Mouse (Mus musculus) adrenal gland, postnatal 4 days (tissue): ENCODE results near the gene Nhlrc1. TPM values are rescaled to one million over a fixed set of nuclear protein-coding genes. Genes with fewer than 3 reads are reported as not detected.

Source experiments
- DNase-seq, 2 experiments: peaks; one replicate each; pipeline ENCODE4 v3.0.0; 2021 to 2022; ENCODE audit warnings: low spot score in 2 of 2, mixed read lengths in 2 of 2
- total RNA-seq, 2 experiments: library from RNA; stranded (reverse); gene quantifications; 2 replicates each; pipeline ENCODE4 v1.2.3; 2021

Nhlrc1 gene
- total RNA-seq, 2 experiments from 2014 or later: 5.1 to 6.1 TPM

GRCm38 (mm10) chr13:47015195-47015501 is 498 bp upstream of the Nhlrc1 start:
- no peak for DNase-seq

GRCm38 (mm10) chr13:47013740-47014139 is 910 bp downstream of the Nhlrc1 start:
- DNase-seq: no peak

DNA sequence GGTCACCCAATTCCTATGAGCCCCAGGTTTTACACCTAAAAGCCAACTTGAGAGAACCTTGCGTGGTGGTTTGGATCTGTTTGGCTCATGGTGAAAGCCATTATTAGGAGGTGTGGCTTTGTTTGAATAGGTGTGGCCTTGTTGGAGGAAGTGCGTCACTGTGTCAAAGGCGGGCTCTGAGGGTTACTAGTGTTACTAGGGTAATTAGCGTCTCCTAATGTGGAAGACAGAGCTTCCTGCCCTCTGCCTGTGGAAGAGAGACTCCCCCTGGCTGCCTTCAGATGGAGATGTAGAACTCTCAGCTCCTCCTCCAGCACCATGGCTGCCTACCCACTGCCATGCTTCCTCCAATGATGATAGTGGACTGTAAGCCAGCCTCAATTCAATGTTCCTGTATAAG is 13.1 kb downstream of the Nhlrc1 start:
- no peak for DNase-seq

GRCm38 (mm10) chr13:46999498-46999897 is 15.2 kb downstream of the Nhlrc1 start:
- DNase-seq: no peak

DNA sequence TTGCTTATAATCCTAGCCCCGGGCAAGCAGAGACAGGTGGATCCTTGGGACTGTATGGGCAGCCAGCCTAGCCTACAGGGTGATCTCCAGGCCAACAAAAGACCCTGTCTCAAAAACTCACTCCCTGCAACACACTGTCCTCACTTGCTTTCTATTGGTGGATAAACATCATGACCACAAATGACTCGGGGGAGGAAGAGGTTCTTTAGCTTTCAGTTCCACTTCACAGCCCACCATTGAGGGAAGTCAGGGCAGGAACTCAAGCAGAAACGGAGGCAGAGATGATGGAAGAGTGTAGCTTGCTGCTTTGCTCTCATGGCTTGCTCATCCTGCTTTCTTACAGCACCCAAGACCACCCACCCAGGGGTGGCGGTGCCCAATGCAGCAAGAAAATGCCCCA is 17.3 kb downstream of the Nhlrc1 start:
- DNase-seq: no peak

DNA sequence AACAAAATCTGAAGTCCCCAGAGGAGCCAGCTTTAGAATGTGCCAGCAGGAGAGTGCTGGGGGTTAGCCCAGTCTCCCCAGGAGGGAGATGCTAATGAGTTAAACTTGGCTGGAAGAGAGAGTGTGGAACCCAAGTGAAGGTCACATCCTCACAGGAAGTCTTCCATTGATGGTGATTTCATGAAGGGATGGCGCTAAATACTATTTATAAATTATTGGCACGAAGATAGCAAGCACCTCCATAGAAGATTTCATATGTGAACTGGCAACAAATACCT is 21.4 kb downstream of the Nhlrc1 start:
- no peak for DNase-seq

GRCm38 (mm10) chr13:46992516-46993273 is 22.0 kb downstream of the Nhlrc1 start:
- no peak for DNase-seq

GRCm38 (mm10) chr13:46990376-46991011 is 24.2 kb downstream of the Nhlrc1 start:
- no peak for DNase-seq

DNA sequence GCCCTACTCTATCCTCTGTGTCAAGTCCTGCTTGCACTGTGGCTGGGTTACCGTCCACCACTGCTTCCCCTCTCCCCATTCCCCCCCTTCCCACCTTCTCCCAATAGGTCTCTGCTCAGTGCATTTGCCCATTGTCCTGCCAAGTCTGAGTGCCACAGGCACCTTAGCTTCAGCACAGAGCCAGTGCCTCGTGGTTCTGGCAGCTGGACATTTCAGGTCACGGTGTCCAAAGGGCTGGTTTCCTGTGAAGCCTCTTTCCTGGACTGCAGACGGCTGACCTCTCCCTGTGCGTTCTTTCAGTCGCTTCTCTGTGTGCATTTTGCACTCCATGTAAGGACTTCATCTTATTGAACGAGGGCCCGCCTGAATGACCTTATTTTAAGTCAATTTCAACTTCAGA is 26.7 kb downstream of the Nhlrc1 start:
- no peak for DNase-seq

- no peak for DNase-seq
These were observed 28.4 kb downstream of the Nhlrc1 start for GRCm38 (mm10) chr13:46986208-46986607.

GRCm38 (mm10) chr13:46983878-46984277 is 30.8 kb downstream of the Nhlrc1 start:
- no peak for DNase-seq

DNA sequence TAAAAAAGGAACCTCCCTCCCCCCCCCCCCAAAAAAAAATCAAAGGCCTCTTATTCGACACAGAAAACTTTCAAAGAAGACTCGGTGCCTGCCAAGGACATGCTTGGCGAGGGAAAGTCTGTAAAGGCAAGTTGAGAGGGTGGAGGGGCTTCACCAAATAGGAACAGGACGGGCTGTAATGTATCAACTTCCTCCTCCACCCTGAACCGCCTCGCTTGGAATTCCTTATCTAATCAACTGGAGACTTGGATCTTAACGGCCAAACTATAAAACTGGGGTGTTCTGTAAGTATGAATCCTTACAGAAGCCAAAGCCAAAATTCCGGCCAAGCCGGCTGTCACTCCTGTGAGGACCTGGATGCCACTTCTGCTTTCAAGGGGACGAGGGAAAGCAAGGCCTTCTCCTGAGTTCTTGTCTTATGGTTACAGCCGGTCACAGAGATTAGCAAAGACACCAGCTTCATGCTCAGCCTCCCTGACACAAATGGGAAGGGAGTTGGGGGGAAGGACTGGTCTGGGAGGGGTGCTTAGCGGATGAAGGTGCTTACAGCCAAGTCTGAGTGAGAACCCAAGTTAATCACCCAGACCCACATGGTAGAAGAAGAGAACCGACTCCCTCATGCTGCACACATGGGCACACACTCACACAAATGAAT is 34.7 kb downstream of the Nhlrc1 start:
- no peak for DNase-seq

DNA sequence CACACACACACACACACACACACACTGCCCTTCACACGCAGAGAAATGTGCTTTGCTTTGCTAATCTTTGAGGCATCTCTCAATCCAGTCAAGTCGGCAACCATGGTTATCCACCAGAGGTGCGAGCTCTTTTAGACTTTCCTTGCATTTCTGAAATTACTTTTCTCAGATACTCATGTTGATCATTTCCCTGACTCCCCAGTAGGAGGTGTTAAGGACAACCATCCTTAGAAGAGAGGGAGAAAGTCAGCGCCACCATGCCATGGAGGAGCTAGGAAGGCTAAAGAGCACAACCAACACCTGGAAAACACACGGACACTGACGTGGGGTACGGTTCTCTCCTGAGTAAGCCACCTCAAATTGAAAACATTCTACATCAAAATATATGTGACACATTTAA is 38.1 kb downstream of the Nhlrc1 start:
- no peak for DNase-seq

GRCm38 (mm10) chr13:46975930-46976329 is 38.7 kb downstream of the Nhlrc1 start:
- DNase-seq: no peak

- DNase-seq: no peak
These were observed 39.6 kb downstream of the Nhlrc1 start for GRCm38 (mm10) chr13:46975031-46975551.

GRCm38 (mm10) chr13:46970286-46970945 is 44.2 kb downstream of the Nhlrc1 start:
- DNase-seq: no peak

- DNase-seq: no peak
These were observed 46.0 kb downstream of the Nhlrc1 start for GRCm38 (mm10) chr13:46968626-46969025.

- DNase-seq: no peak
These were observed 47.3 kb downstream of the Nhlrc1 start for GRCm38 (mm10) chr13:46967308-46967707.
